Mouse (Mus musculus): ENCODE measurements around the gene Krr1.
A peak's percentile ranks its signal among the peaks of the same experiment; 100 is the strongest.
"Not testable (repeated sequence)": the region's sequence is repeated elsewhere in the genome, so short reads cannot be mapped to it uniquely, and the experiment has no call there.

Krr1 gene

DNA sequence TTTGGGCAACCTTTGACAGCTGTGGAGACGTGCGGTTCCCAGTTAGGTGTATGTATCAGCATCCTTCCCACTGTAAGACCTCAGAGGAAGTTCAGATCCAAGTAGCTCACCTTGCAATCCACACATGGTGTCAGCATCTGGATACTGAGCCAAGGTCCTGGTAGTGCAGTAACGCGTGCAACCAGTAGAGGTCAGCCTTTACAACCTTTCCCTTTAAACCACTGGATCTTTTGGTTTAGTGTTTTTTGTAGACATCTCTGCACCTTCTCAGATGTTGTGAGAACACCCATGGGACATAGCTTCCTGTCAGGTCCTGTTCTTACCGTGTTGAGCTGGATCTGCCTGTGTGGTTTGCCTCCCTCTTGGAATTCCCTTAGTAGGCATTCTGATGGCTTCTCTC, 5.1 kb downstream of the Krr1 start:
- DNase-seq (ENCODE audit: low spot score), result peak; percentile 84

DNA sequence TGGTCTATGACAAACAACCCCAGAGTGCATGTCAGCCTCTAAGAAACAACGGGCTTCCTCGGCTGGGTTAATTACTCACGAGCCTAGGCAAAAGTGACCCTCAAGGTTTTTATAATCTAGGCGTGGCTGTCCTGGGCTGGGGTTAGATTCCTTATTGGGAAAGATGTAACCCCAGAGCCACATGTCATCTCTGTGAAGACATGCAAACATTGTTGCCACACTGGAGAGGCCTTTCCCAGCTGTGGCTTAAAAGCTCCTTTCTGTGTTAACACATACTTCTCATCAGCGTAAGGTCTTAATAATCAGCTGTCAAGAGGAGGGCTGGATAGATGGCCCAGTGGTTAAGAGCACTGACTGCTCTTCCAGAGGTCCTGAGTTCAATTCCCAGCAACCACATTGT, 10.6 kb downstream of the Krr1 start:
- no peak for DNase-seq (ENCODE audit: low spot score)

DNA sequence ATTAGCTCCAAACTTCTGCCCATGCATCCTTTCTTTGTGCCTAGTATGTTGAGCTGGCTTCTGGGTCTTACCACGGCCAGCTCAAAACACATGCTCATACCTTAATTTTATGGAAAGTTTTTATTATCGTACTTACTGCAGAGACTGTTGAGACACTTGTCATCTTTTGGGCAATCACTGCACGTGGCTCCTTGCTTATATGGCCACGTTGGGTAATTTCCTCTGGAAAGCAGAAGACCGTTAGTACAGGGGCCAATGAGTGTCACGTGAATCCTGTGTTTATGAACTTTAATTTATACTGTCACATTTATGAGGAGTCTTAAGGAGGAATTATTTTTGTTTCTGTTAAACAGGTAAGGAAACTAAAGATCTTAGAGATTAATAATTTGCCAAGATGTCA, 14.0 kb downstream of the Krr1 start:
- DNase-seq (ENCODE audit: low spot score), result no peak

DNA sequence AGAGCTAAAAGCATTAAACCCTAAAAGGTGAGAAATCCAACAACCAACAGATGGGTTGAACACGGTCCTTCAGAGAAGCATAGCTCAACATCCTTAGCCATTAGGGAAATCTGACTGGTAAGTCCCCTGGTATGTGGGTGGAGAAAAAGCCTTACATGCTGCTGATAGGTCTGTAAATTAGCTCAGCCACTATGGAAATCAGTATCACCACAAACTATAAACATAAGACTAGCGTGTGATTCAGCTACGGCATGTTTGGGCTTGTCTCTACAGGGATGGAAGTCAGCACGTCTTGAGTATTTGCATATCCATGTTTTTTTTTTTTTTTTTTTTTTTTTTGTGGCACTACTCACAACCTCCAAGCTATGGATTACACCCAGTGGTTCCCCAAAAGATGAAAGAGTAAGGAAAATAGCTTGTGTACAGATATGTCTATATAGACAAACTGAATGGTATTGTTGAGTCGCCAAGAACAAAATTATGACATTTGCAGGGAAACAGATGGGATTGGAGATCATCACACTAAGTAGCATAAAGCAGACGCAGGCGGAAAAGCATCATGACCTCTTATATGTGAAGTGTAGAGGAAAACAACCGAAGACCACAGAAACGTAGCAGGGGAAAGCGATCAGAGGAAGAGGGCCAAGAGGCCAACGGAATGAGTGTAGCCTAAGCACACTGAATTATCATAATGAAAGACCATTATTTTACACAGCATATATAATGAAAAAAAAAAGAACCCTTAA, 23.5 kb downstream of the Krr1 start:
- no peak for DNase-seq (ENCODE audit: low spot score)

DNA sequence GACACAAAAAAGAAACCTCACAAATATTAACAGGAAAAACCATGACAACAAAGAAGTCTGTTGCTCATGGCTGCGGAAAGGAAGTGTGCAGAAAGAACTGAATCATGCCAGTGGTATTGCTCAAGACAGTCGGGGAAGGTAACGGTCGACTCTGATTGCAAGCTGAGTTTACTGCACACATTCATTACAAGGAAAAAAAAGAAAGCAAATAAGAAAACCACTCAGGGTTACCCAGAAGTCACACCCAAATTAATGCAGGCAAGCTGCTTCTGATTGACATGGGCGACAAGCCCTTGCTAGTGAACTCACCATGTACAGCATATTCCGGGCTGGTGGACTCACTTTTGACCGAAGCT, 24.1 kb downstream of the Krr1 start:
- DNase-seq (ENCODE audit: low spot score), result no peak

DNA sequence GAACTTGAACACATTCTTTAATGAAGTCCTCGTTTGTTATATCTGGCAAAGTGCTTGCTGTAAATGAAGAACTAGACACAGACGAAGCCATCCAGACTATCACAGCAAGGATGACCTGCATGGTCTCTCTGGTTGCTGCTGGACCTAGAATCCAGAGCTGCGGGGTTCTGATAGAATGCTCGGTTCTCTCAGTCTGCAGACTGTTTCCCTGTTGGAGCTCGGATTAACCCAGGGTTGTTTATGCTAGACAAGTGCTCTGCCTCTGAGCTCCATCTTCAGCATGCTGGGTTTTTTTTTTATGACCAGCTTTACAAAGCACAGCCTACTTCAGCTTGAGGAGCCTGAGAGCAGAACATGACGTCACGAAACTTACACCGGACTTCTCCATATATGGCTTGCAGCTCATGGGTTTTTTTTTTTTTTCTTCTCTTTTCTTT, 24.5 kb downstream of the Krr1 start:
- DNase-seq (ENCODE audit: low spot score), result no peak

DNA sequence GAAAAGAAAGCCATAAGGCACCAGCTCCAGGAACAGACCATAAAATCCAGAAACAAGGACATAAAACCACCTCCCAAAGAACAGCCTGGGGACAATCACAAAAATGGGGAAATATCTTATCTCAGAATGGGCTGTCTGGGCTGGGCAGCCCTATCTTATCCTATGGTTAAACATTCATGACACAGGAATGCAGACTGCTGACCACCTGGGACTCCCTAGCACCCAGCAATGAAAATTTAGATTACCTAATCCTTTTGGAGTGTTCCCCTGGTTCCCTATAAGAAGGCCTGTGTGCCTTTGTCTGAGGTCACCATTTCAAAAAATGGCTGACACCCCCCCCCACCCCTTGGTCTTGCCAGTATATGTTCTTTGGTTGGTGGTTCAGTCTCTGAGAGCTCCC, 25.2 kb downstream of the Krr1 start:
- no peak for DNase-seq (ENCODE audit: low spot score)

DNA sequence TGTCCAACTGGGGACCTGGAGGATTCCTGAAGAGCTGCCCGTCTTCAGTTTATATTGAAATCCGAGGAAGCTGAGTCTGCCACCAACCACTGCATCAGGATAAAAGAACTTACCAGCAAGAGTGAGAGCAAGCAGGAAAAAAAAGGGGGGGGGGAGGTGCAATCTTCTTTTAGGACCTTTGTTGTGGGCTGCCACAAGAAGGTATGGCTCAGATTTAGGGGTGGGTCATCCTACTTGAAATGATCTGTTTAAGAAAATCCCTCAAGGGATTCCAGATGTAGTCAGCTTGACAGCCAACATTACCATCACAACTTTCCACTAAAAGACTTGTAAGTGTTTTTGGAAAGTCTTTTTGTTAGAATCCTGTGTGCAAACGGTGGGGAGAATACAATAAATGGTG, 27.3 kb downstream of the Krr1 start:
- no peak for DNase-seq (ENCODE audit: low spot score)

DNA sequence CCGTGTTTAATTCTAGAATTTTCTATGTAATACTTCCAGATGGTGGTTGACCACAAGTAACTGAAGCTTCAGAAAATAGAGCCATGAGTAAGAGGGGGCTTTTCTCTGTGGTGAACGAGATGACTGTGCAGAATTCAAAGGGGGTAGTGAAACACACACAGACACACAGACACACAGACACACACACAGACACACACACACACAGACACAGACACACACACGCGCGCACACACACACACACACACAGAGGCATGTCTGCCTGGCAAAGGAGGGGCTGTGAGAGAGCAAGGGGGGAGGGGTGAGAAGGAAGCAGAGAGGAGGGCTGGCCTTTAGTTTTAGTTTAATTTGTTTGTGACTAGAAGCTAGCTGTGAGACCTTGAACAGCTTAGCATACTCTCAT, 28.1 kb downstream of the Krr1 start:
- no peak for DNase-seq (ENCODE audit: low spot score)

DNA sequence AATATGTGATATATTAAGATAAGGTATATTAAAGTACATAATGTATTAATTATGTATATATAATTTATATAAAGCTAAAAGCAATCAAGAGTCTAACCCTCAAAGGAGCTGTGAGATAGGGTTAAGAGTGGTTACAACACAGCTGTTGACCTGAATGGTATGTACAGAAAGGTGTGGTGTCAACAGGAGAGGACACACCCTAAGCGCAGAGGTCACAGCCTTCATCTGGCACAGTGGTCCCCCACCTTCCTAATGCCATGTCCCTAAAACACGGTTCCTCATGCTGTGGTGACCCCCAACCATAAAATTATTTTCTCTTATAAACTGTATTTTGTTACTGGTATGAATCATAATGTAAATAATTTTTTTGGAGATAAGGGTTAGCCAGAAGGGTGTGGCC, 28.9 kb downstream of the Krr1 start:
- DNase-seq (ENCODE audit: low spot score), result no peak

DNA sequence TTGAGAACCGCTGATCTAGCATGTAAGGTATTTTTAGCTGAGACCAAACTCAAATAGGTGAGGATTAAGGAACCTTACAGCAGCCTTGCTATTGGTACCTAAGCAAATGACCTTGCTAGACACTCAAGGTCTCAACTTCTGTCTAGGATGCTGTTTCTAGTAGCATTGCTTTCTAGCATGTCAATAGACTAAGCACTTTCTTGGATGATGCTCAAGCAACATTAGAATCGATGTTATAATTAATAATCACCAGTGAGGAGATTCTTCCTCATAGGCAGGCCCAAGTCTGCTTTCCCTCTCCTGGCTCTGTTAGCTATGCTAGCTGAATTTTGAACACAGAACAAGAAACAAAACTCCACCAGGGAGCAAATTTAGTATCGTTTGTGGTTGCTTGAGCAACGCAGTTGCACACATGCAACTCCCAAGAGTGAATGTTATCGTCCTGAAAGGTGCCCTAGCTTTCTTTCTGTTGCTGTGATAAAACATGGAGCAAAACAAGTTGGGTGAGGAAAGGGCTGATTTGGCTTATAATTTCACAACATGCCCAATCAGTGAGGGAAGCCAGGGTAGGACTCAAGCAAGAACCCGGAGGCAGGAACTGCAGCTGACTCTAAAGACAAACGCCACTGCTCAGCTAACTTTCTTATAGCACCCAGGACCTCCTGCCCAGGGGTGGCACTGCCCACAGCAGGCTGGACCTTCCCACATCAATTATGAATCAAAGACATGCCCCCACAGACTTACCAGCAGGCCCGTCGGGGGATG, 29.5 kb downstream of the Krr1 start:
- no peak for DNase-seq (ENCODE audit: low spot score)

DNA sequence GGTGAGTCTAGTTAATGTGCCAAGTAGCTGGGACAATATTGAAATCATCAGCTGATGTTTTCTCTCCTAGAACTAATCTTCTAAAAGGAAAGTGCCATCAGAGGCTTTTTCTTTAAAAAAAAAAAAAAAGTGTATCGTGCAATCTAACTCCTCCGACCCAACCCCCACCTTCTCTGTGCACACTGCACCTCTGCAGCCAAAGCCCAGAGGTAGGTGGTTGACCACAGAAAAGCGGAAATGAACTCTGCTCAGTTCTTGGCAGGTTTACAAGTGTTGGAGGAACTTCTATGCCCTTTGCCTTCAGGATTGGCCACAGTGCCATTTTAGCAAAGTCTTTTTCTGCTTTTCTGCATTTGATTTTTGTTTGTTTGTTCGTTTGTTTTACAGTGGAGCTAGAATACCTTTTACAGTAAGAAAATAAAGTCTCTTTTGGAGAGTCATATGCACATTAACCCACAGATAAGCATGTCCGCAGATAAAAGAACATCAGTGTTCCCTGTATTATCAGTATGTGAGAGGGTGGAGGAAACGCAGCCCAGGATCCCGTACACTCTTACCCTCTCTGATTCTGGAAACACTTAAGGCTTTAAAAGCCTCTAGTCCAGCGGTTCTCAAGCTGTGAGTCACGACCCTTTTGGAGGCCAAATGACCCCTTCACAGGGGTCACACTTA, 30.2 kb downstream of the Krr1 start, which contains the start of gene Glipr1:
Gene Glipr1 (minus strand): TSS at position 88 of the 672 bp plus-strand sequence.
- DNase-seq (ENCODE audit: low spot score), result no peak

DNA sequence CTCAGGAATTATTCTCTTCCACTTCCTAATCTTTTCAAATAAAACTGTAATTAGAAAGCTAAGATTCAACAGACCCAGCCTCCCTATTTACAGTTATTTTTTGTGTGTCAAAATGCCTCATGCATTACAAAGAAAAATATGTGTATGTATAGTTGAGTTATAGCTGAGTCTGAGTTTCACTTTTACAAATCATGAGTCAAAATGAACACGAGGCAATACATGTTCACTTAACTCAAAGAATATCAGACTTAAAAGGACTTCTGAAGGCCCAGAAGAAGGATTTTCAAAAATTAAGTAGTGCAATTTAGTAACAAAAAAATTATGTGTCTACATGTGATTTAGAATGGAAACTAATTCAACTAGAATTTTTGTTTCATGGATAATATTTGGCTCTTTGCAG, 37.0 kb downstream of the Krr1 start:
- DNase-seq (ENCODE audit: low spot score), result not testable (repeated sequence)

DNA sequence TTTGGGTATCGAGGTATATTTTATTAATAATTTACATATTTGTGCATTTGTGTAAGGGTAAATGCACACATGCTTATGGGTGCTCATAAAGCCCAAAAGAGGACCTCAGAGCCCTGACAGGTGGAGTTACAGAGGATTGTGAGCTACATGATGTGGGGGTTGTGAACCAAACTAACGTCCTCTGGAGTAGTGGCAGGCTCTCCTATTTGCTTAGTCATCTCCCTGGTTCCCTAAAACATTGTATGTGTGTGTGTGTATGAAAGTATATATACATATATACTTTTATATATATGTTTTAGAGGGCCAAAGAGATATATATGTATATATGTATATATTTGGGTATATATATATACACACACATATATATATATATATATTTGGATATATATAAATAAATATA, 51.1 kb downstream of the Krr1 start:
- no peak for DNase-seq (ENCODE audit: low spot score)

DNA sequence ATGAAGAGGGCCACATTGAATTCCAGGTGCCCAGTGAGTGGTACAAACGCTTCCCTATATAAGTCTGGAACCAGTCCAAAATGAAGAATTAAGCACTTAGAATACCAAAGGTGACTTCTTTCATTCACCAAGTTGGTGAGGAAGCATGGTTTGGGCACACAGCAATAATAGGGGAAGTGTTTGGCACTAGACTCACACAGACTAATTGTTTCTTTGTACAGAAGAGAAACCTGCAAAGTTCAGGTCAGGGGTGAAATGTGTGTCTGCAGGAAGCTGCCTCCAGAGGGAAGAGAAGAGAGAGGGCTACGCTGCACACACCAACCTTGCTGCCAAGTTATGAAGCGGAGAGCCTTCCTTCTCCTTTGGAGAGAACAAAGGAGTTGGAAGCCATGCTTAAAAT, 56.2 kb downstream of the Krr1 start:
- DNase-seq (ENCODE audit: low spot score), result not testable (repeated sequence)
